Mouse (Mus musculus) lung, embryonic 15.5 days (tissue): ENCODE data around the gene Thoc3. TPM values are rescaled to one million over a fixed set of nuclear protein-coding genes. Genes with fewer than 3 reads are reported as not detected.

Experiments
- ATAC-seq: fragments of 200-750 bp; cut with Nextera tagmentation; 2 replicates; pipeline ENCODE4 v1.8.0; 2017; ENCODE audit warnings: moderate number of reproducible peaks, borderline replicate concordance; ENCODE audit not compliant: low FRiP score, low TSS enrichment; ENCODE audit errors: extremely low read depth
- H3K27ac ChIP-seq: fragments of 300-500 bp; sonication (generic); 2 replicates; pipeline ENCODE4 v1.5.1; 2015; ENCODE audit warnings: moderate library complexity, mild to moderate bottlenecking, inconsistent platforms
- H3K27me3 ChIP-seq: fragments of 300-500 bp; sonication (generic); 2 replicates; pipeline ENCODE4 v1.6.1; 2015; ENCODE audit warnings: inconsistent platforms
- H3K36me3 ChIP-seq: fragments of 300-500 bp; sonication (generic); 2 replicates; pipeline ENCODE4 v1.6.1; 2015; ENCODE audit warnings: inconsistent platforms
- H3K4me1 ChIP-seq: fragments of 300-500 bp; sonication (generic); 2 replicates; pipeline ENCODE4 v1.6.1; 2015; ENCODE audit warnings: inconsistent platforms
- H3K4me2 ChIP-seq: fragments of 300-500 bp; sonication (generic); 2 replicates; pipeline ENCODE4 v1.6.1; 2015; ENCODE audit warnings: inconsistent platforms, mild to moderate bottlenecking, moderate library complexity
- H3K4me3 ChIP-seq: fragments of 300-500 bp; sonication (generic); 2 replicates; pipeline ENCODE4 v1.5.1; 2015; ENCODE audit warnings: mild to moderate bottlenecking, inconsistent platforms
- H3K9ac ChIP-seq: fragments of 300-500 bp; sonication (generic); 2 replicates; pipeline ENCODE4 v1.6.1; 2015; ENCODE audit warnings: inconsistent platforms
- H3K9me3 ChIP-seq: fragments of 300-500 bp; sonication (generic); 2 replicates; pipeline ENCODE4 v1.6.1; 2016; ENCODE audit warnings: inconsistent platforms
- WGBS: fragments of 180-500 bp; shearing (Covaris S2); methylation state at CpG from one replicate; pipeline ENCODE4 v1.1.7; 2015; 5-methylcytosine and 5-hydroxymethylcytosine counted together
- polyA plus RNA-seq: library from polyadenylated mRNA; unstranded; fragments of >200 nt; fragmentation: Nextera tagmentation; extraction: Ambion mirVana; gene quantifications from 2 replicates; pipeline ENCODE4 v1.2.1, GENCODE M21; 2015

Thoc3 gene
- polyA plus RNA-seq, 1 experiment from 2014 or later, result 121 TPM

DNA sequence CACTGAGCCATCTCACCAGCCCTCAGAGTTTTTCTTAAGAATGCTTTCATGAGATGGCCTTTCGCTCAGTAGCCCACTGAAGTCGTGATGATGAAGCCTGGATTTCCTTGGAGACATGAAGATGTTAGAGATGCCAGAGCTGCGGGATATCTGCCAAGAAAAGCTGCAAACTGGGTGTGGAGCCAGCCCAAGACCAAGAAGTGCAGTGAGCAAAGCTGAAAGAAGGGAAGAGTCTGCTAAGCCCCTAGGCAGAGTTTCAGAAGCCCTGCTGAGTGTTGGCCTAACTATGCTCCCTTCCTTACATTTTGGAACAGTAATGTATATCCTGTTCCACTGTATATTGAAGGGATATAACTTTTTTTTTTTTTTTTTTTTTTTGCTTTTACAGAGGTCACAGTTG, 10.6 kb upstream of the Thoc3 start:
- ATAC-seq, result no peak
- Histone ChIP-seq H3K36me3 (no peaks in the 10 kb centered on the region), H3K4me1 (no peaks in the 10 kb centered on the region), H3K4me3 (no peak overlapping the region), H3K27me3 (no peaks in the 10 kb centered on the region), H3K9ac (no peak overlapping the region), H3K9me3 (no peaks in the 10 kb centered on the region), H3K27ac (no peak overlapping the region), H3K4me2 (no peak overlapping the region)
- WGBS, result 47% methylated on average over 3 of the region's 3 CpGs

DNA sequence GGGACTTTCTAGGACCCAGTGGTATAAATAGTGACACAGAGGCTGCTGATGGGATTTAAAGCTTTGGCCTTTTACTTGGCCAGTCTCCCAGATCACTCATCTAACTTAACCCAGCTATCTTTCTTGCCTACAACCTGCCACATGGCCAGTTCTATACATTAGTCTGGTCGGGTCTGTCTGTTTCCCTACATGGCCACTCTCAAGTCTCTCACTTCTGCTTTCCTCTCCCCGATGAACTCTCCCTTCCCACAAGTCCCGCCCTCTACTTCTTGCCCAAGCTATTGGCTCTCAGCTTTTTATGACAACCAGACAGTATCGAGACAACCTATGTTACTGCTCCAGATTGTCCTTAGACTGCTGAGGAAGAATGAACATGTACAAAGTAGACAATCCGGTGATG, 7.1 kb upstream of the Thoc3 start:
- no peak overlapping the region for H3K9ac ChIP-seq
- H3K4me1 ChIP-seq, result no peaks in the 10 kb centered on the region
- WGBS, result 70% methylated on average over 5 of the region's 5 CpGs

DNA sequence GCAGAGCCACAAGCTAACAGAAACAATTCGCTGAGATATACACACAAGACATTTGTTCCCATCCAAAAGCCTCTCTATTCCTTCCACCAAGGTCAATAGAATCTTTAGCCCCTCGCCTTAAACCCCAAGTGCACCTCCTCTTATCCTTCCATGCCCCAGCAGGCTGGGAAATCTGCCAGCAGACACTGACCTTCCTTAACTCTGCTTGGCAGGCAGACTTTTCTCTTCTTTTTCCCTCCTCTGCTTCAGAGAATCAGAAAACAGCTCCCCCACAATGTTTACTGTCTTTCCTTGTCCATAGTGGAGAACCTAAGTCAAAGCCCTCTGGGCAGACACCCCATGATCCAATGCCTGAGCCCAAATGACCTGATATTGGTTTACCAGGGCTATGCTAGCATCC, 6.3 kb upstream of the Thoc3 start:
- H3K27ac ChIP-seq, result no peak overlapping the region
- H3K4me3 ChIP-seq, result no peak overlapping the region
- H3K9me3 ChIP-seq, result no peaks in the 10 kb centered on the region
- no peak overlapping the region for H3K4me2 ChIP-seq
- no peak for ATAC-seq
- WGBS, result 64% methylated on average over 2 of the region's 2 CpGs
- H3K27me3 ChIP-seq, result no peaks in the 10 kb centered on the region
- no peaks in the 10 kb centered on the region for H3K36me3 ChIP-seq
- no peaks in the 10 kb centered on the region for H3K4me1 ChIP-seq
- H3K9ac ChIP-seq, result no peak overlapping the region

More for the DNA sequence above, 7.1 kb upstream of the Thoc3 start:
- H3K27ac ChIP-seq, result no peak overlapping the region
- no peaks in the 10 kb centered on the region for H3K9me3 ChIP-seq
- ATAC-seq, result no peak
- H3K27me3 ChIP-seq, result no peaks in the 10 kb centered on the region
- H3K4me3 ChIP-seq, result no peak overlapping the region
- no peak overlapping the region for H3K4me2 ChIP-seq
- H3K36me3 ChIP-seq, result no peaks in the 10 kb centered on the region

- Histone ChIP-seq H3K9ac (no peak overlapping the region), H3K9me3 (no peaks in the 10 kb centered on the region)
- 67% methylated on average over 4 of the region's 4 CpGs for WGBS
These were observed 3.3 kb upstream of the Thoc3 start for GRCm38 (mm10) chr13:54471967-54472366.

GRCm38 (mm10) chr13:54469012-54469354, 334 bp upstream of the Thoc3 start:
- Histone ChIP-seq H3K4me1 (peaks cover 7% of the 10 kb centered on the region), H3K27ac (no peak overlapping the region), H3K9ac (0 out of 2 replicates have a peak overlapping the region, but pooled peaks have one; percentile 90), H3K9me3 (peaks cover 6% of the 10 kb centered on the region), H3K4me2 (peak overlapping the region; percentile 88), H3K4me3 (peak overlapping the region; percentile 97), H3K36me3 (peaks cover 35% of the 10 kb centered on the region), H3K27me3 (no peaks in the 10 kb centered on the region)
- 22% methylated on average over 4 of the region's 4 CpGs for WGBS
- ATAC-seq, result no peak

More at GRCm38 (mm10) chr13:54471967-54472366, 3.3 kb upstream of the Thoc3 start:
- H3K4me1 ChIP-seq, result peaks cover 7% of the 10 kb centered on the region
- H3K36me3 ChIP-seq, result peaks cover 6% of the 10 kb centered on the region
- no peaks in the 10 kb centered on the region for H3K27me3 ChIP-seq
- H3K4me3 ChIP-seq, result no peak overlapping the region
- no peak overlapping the region for H3K4me2 ChIP-seq
- ATAC-seq, result no peak
- H3K27ac ChIP-seq, result no peak overlapping the region

GRCm38 (mm10) chr13:54459282-54459681, 9.4 kb downstream of the Thoc3 start:
- Histone ChIP-seq H3K27me3 (no peaks in the 10 kb centered on the region), H3K9ac (no peak overlapping the region), H3K9me3 (peaks cover 2% of the 10 kb centered on the region), H3K4me1 (no peaks in the 10 kb centered on the region), H3K4me3 (no peak overlapping the region), H3K4me2 (no peak overlapping the region), H3K36me3 (peaks cover 83% of the 10 kb centered on the region), H3K27ac (no peak overlapping the region)
- 68% methylated on average over 4 of the region's 4 CpGs for WGBS
- ATAC-seq, result peak; percentile 49; the same call in 1 of the 2 replicates

DNA sequence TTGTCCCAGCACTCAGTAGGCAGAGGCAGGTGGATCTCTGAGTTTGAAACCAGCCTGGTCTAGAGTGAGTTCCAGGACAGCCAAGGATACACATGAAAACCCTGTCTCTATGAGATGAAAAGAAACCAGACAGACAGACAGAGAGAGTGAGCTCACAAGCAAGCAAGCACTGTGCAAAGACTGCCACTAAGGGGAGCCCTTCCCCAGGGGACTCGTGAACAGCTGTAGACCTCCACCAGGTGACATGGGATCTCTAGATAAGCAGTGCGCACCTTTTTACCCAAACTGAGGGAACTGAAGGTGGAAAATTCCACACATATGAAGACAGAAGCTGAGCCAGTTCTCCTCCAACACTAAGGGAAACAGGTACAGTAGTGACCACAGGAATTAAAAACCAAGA, 11.6 kb downstream of the Thoc3 start:
- Histone ChIP-seq H3K9ac (no peak overlapping the region), H3K27ac (no peak overlapping the region), H3K9me3 (no peaks in the 10 kb centered on the region), H3K4me2 (no peak overlapping the region), H3K27me3 (no peaks in the 10 kb centered on the region), H3K4me3 (no peak overlapping the region), H3K36me3 (peaks cover 61% of the 10 kb centered on the region), H3K4me1 (no peaks in the 10 kb centered on the region)
- 74% methylated on average over 2 of the region's 2 CpGs for WGBS
- ATAC-seq, result no peak

- H3K9me3 ChIP-seq, result no peaks in the 10 kb centered on the region
- H3K4me2 ChIP-seq, result peak overlapping the region; percentile 44
- H3K9ac ChIP-seq, result 0 out of 2 replicates have a peak overlapping the region, but pooled peaks have one; percentile 22
- no peak overlapping the region for H3K4me3 ChIP-seq
- no peaks in the 10 kb centered on the region for H3K27me3 ChIP-seq
- 5% methylated on average over 15 of the region's 15 CpGs for WGBS
- H3K36me3 ChIP-seq, result no peaks in the 10 kb centered on the region
- peak overlapping the region; percentile 55 for H3K27ac ChIP-seq
- H3K4me1 ChIP-seq, result peaks cover 18% of the 10 kb centered on the region
- ATAC-seq, result peak; percentile 55; the same call in 1 of the 2 replicates
These were observed 21.0 kb downstream of the Thoc3 start for GRCm38 (mm10) chr13:54447496-54448224.

GRCm38 (mm10) chr13:54446686-54447495, 21.8 kb downstream of the Thoc3 start:
- Histone ChIP-seq H3K4me1 (peaks cover 18% of the 10 kb centered on the region), H3K9me3 (no peaks in the 10 kb centered on the region), H3K9ac (no peak overlapping the region), H3K4me3 (no peak overlapping the region), H3K36me3 (no peaks in the 10 kb centered on the region), H3K27me3 (no peaks in the 10 kb centered on the region), H3K4me2 (peak overlapping the region; percentile 41; the same call in 1 of the 2 replicates), H3K27ac (no peak overlapping the region)
- 26% methylated on average over 19 of the region's 19 CpGs for WGBS
- ATAC-seq, result peak; percentile 52; the same call in 1 of the 2 replicates

- H3K27me3 ChIP-seq, result no peaks in the 10 kb centered on the region; the same call in 1 of the 2 replicates
- H3K4me2 ChIP-seq, result no peak overlapping the region
- H3K4me3 ChIP-seq, result no peak overlapping the region
- H3K9ac ChIP-seq, result no peak overlapping the region
- H3K27ac ChIP-seq, result no peak overlapping the region
- peaks cover 32% of the 10 kb centered on the region for H3K4me1 ChIP-seq
- ATAC-seq, result no peak
- WGBS, result 73% methylated on average over 3 of the region's 3 CpGs
- no peaks in the 10 kb centered on the region for H3K9me3 ChIP-seq
- no peaks in the 10 kb centered on the region for H3K36me3 ChIP-seq
These were observed 25.0 kb downstream of the Thoc3 start for GRCm38 (mm10) chr13:54443693-54444092.

DNA sequence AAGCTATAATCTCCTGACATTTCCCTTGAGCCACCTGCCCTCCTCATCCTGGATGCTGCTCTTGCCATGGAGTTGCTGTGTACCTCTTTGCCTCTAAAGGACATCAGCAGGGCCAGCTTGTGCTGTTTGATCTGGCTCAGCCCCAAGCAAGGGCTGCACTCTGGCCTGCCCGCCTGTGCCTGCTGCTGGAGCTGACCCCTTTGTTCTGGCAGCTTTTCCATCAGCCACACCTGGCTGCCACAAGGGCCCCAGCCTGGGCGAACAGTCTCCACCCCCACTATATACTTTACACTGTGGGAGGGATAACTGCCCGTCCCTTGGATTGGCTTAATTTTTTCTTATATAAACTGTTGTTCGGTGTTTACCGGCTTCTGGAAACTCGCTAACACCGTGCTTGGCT, 28.7 kb downstream of the Thoc3 start:
- no peaks in the 10 kb centered on the region for H3K9me3 ChIP-seq
- H3K4me1 ChIP-seq, result peaks cover 20% of the 10 kb centered on the region
- H3K4me3 ChIP-seq, result no peak overlapping the region
- no peak overlapping the region for H3K4me2 ChIP-seq
- H3K36me3 ChIP-seq, result no peaks in the 10 kb centered on the region
- H3K9ac ChIP-seq, result peak overlapping the region; percentile 0; the same call in 1 of the 2 replicates
- ATAC-seq, result peak; percentile 53; the same call in 1 of the 2 replicates
- H3K27ac ChIP-seq, result peak overlapping the region; percentile 41
- 18% methylated on average over 7 of the region's 7 CpGs for WGBS
- H3K27me3 ChIP-seq, result no peaks in the 10 kb centered on the region; the same call in 1 of the 2 replicates

DNA sequence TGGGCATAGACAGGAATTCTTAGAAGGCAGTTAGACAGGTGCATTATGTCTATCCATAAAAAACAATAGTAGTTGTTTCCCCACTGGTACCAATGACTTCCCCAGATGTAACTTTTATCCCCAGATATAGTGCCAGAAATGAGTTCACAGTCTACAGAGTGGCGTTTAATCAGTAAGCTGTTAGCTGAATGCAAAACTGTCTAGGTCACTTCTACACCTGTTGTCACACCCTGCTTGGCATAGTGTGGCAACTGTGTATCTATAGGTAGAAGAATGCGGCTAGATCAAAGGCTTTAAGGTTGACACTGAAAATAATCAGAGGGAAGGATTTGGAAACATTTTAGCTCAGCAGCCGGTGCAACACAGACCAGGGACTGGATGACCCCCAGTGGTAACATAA, 29.8 kb downstream of the Thoc3 start:
- no peak for ATAC-seq
- H3K4me1 ChIP-seq, result peaks cover 20% of the 10 kb centered on the region
- H3K27me3 ChIP-seq, result no peaks in the 10 kb centered on the region; the same call in 1 of the 2 replicates
- H3K9ac ChIP-seq, result no peak overlapping the region
- H3K4me2 ChIP-seq, result no peak overlapping the region
- H3K4me3 ChIP-seq, result no peak overlapping the region
- H3K9me3 ChIP-seq, result no peaks in the 10 kb centered on the region
- H3K27ac ChIP-seq, result peak overlapping the region; percentile 2; the same call in 1 of the 2 replicates
- H3K36me3 ChIP-seq, result no peaks in the 10 kb centered on the region
- 41% methylated on average over 3 of the region's 3 CpGs for WGBS
